Mouse (Mus musculus) stomach, embryonic 15.5 days (tissue): ENCODE results near the gene Anxa6. TPM values are rescaled to one million over a fixed set of nuclear protein-coding genes. Genes with fewer than 3 reads are reported as not detected.
"Not testable (repeated sequence)": the region's sequence is repeated elsewhere in the genome, so short reads cannot be mapped to it uniquely, and the experiment has no call there.

Experiments
- ATAC-seq: fragments of 200-750 bp; cut with Nextera tagmentation; 2 replicates; pipeline ENCODE4 v1.8.0; 2017; ENCODE audit warnings: low read depth, moderate number of reproducible peaks, moderate TSS enrichment; ENCODE audit not compliant: insufficient read depth, low FRiP score
- H3K27ac ChIP-seq: fragments of 300-500 bp; sonication (generic); 2 replicates; pipeline ENCODE4 v1.5.1; 2015; ENCODE audit warnings: mild to moderate bottlenecking, inconsistent platforms
- H3K27me3 ChIP-seq: fragments of 300-500 bp; sonication (generic); replicated peaks from 2 replicates; pipeline ENCODE4 v1.6.1; 2015; ENCODE audit warnings: inconsistent platforms
- H3K36me3 ChIP-seq: fragments of 300-500 bp; sonication (generic); 2 replicates; pipeline ENCODE4 v1.6.1; 2015; ENCODE audit warnings: inconsistent platforms
- H3K4me1 ChIP-seq: fragments of 300-500 bp; sonication (generic); 2 replicates; pipeline ENCODE4 v1.6.1; 2015; ENCODE audit warnings: inconsistent platforms
- H3K4me2 ChIP-seq: fragments of 300-500 bp; sonication (generic); 2 replicates; pipeline ENCODE4 v1.6.1; 2015; ENCODE audit warnings: mild to moderate bottlenecking, inconsistent platforms
- H3K4me3 ChIP-seq: fragments of 300-500 bp; sonication (generic); replicated peaks from 2 replicates; pipeline ENCODE4 v1.5.1; 2015; ENCODE audit warnings: inconsistent platforms
- H3K9ac ChIP-seq: fragments of 300-500 bp; sonication (generic); 2 replicates; pipeline ENCODE4 v1.6.1; 2015; ENCODE audit warnings: inconsistent platforms
- H3K9me3 ChIP-seq: fragments of 300-500 bp; sonication (generic); 2 replicates; pipeline ENCODE4 v1.6.1; 2016; ENCODE audit warnings: inconsistent platforms
- WGBS: fragments of 180-500 bp; shearing (Covaris S2); methylation state at CpG from one replicate; pipeline ENCODE4 v1.1.7; 2015; 5-methylcytosine and 5-hydroxymethylcytosine counted together
- polyA plus RNA-seq: library from polyadenylated mRNA; unstranded; fragments of >200 nt; fragmentation: Nextera tagmentation; extraction: Ambion mirVana; gene quantifications from 2 replicates; pipeline ENCODE4 v1.2.1, GENCODE M21; 2015

The Anxa6 gene
- polyA plus RNA-seq, 1 experiment from 2014 or later: 307 TPM

DNA sequence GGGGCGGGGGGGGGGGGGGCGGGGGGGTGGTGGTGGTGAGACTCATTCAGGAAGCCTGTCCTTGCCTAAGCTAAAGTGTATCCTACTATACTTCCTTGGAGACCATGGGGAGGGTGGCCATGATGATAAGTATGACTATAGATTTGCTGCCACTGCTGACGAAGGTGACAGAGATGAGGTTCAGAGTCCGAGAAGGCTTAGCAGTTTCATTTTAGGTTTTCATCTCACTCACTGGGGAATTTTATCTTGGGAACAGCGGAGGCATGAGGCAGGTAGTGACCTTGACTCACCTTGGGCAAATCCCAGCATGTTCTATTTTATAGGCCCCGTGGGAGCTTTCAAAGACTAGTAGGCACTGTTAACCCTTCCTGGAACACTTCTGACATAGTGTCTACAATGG is 60.5 kb downstream of the Anxa6 start:
- no peak overlapping the region for H3K9ac ChIP-seq
- no peaks in the 10 kb centered on the region for H3K9me3 ChIP-seq
- H3K4me3 ChIP-seq: no peak overlapping the region
- H3K27ac ChIP-seq: peak overlapping the region; percentile 61; the same call in 1 of the 2 replicates
- H3K36me3 ChIP-seq: peaks cover 1% of the 10 kb centered on the region; the same call in 1 of the 2 replicates
- H3K27me3 ChIP-seq: no peaks in the 10 kb centered on the region
- WGBS: 61% methylated on average over 6 of the region's 6 CpGs
- no peak overlapping the region for H3K4me2 ChIP-seq
- peaks cover 18% of the 10 kb centered on the region for H3K4me1 ChIP-seq
- no peak for ATAC-seq

- Histone ChIP-seq H3K27ac (no peak overlapping the region), H3K36me3 (no peaks in the 10 kb centered on the region), H3K4me2 (0 out of 2 replicates have a peak overlapping the region, but pooled peaks have one; percentile 5), H3K9ac (no peak overlapping the region), H3K9me3 (no peaks in the 10 kb centered on the region), H3K4me3 (no peak overlapping the region), H3K4me1 (peaks cover 15% of the 10 kb centered on the region), H3K27me3 (no peaks in the 10 kb centered on the region)
- 30% methylated on average over 4 of the region's 4 CpGs for WGBS
- no peak for ATAC-seq
Measured at GRCm38 (mm10) chr11:54972049-54972723, 61.1 kb downstream of the Anxa6 start.

DNA sequence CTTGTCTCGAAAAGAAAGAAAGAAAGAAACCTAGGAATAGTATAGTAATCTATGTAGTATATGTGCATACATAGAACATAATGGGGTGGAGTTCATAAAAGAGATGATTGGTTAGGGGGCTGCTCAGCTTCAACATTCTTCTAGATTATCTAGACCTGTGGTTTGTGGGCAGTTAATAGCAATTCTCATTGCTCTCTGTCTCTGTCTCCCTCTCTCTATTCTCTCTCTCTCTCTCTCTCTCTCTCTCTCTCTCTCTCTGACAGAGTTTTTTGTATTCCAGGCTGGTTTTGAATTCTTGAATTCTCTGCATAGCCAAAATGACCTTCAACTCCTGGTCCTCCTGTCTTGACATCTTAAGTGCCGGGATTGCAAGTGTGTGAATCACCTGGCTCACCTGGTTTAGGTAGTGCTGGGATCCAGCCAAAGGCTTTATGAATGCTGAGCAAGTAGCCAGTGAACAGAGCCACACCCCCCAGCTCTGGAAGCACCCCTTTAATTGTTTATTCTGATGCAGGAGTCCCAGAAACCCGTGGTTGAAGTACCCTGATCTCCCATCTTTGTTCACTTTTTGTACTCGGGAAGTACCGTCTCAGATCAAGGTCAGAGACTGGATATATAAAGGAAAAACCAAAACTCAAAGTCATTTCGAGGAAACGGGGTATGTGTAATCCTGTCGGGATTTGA is 61.7 kb downstream of the Anxa6 start:
- WGBS: 56% methylated on average over 8 of the region's 8 CpGs
- no peak overlapping the region for H3K27ac ChIP-seq
- H3K4me3 ChIP-seq: no peak overlapping the region
- no peak overlapping the region for H3K4me2 ChIP-seq
- no peaks in the 10 kb centered on the region for H3K27me3 ChIP-seq
- no peak overlapping the region for H3K9ac ChIP-seq
- no peaks in the 10 kb centered on the region for H3K36me3 ChIP-seq
- H3K4me1 ChIP-seq: peaks cover 15% of the 10 kb centered on the region
- H3K9me3 ChIP-seq: no peaks in the 10 kb centered on the region
- ATAC-seq: no peak

DNA sequence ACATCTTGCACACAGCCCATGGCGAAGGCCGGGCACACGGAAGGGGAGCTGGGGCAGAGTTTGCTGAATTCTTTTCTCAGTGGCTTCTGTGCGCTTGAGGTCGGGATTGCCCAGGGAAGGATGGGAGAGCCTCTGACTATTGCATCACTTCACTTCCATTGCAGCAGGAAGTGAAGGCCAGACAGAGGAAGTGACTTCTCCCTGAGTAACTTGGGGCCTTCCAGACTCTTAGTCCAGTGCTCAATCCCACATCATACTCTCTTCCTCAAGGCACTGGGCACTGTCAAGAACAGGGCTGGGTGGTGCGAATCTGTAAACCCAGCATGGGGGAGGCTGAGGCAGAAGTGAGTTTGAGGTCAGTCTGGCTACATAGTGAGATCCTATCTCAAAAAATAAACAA is 68.0 kb downstream of the Anxa6 start:
- Histone ChIP-seq H3K27me3 (no peaks in the 10 kb centered on the region), H3K36me3 (no peaks in the 10 kb centered on the region), H3K4me2 (no peak overlapping the region), H3K9ac (no peak overlapping the region), H3K9me3 (no peaks in the 10 kb centered on the region), H3K4me3 (no peak overlapping the region), H3K4me1 (peaks cover 17% of the 10 kb centered on the region), H3K27ac (no peak overlapping the region)
- 79% methylated on average over 6 of the region's 6 CpGs for WGBS
- no peak for ATAC-seq

DNA sequence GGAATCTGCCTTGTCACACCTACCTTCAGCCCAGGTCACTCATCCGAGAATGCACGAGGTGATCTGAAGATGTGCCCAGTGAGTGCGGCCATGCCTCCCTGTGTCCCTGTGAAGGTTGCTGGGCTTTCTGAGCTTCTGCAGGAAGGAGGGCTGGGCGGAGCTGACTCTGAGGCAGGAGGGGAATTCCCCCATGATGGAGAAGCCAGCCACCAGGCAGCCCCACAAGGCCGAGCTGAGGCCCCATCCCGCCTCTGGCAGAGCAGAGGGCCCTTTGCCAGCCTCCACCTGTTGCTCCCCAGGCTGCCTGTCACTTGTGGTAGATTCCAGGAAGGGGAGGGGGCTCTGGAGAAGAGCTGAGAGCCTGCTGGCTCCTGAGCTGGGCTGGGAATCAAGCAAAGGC is 70.4 kb downstream of the Anxa6 start, which contains the start of gene Tnip1:
Tnip1 (minus strand) TSS at position 108 of the 400 bp plus-strand sequence.
- Histone ChIP-seq H3K9ac (no peak within 1 kb of the TSS), H3K27me3 (no peaks in the 10 kb centered on the region), H3K4me2 (peak within 1 kb of the TSS; percentile 41), H3K4me1 (peaks cover 19% of the 10 kb centered on the region), H3K4me3 (peak within 1 kb of the TSS; percentile 9), H3K36me3 (no peaks in the 10 kb centered on the region), H3K9me3 (no peaks in the 10 kb centered on the region), H3K27ac (peak within 1 kb of the TSS; percentile 53; the same call in 1 of the 2 replicates)
- ATAC-seq: peak; percentile 34; the same call in 1 of the 2 replicates
- 21% methylated on average over 6 of the region's 6 CpGs for WGBS

GRCm38 (mm10) chr11:54961921-54962320 is 71.3 kb downstream of the Anxa6 start:
- Histone ChIP-seq H3K4me3 (no peak overlapping the region; the same call in 1 of the 2 replicates), H3K36me3 (no peaks in the 10 kb centered on the region), H3K4me2 (peak overlapping the region; percentile 41), H3K27me3 (no peaks in the 10 kb centered on the region), H3K27ac (peak overlapping the region; percentile 48; the same call in 1 of the 2 replicates), H3K4me1 (peaks cover 19% of the 10 kb centered on the region), H3K9me3 (no peaks in the 10 kb centered on the region), H3K9ac (no peak overlapping the region)
- no peak for ATAC-seq
- WGBS: 48% methylated on average over 3 of the region's 3 CpGs

- H3K4me2 ChIP-seq: peak overlapping the region; percentile 41
- no peaks in the 10 kb centered on the region for H3K9me3 ChIP-seq
- H3K9ac ChIP-seq: no peak overlapping the region
- WGBS: 72% methylated on average over 6 of the region's 6 CpGs
- peaks cover 19% of the 10 kb centered on the region for H3K4me1 ChIP-seq
- H3K36me3 ChIP-seq: no peaks in the 10 kb centered on the region
- H3K27ac ChIP-seq: peak overlapping the region; percentile 48; the same call in 1 of the 2 replicates
- no peaks in the 10 kb centered on the region for H3K27me3 ChIP-seq
- ATAC-seq: no peak
- H3K4me3 ChIP-seq: no peak overlapping the region
Measured at GRCm38 (mm10) chr11:54961164-54961850, 71.9 kb downstream of the Anxa6 start.

DNA sequence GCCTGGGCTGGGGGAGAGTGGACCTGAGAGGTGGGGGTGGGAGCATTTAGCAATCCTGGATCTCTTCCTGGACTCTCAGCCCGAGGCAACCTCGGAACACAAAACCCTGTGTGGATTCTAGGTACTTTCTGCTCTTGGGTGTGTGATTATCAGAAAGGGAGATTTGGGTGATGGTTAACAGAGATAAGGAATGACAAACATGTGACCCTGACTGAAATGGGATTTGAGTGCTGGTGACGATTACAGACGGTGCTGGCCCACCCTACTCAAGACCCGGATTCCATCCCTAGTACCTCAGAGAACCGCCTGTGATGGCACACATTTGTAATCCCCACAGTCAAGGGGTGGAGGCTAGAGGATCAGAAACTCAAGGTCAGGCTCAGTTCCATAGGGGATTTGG is 73.0 kb downstream of the Anxa6 start:
- H3K27ac ChIP-seq: no peak overlapping the region
- ATAC-seq: no peak
- WGBS: 82% methylated on average over 6 of the region's 6 CpGs
- H3K4me3 ChIP-seq: no peak overlapping the region
- H3K4me2 ChIP-seq: no peak overlapping the region
- H3K9me3 ChIP-seq: no peaks in the 10 kb centered on the region
- H3K4me1 ChIP-seq: peaks cover 19% of the 10 kb centered on the region
- H3K27me3 ChIP-seq: no peaks in the 10 kb centered on the region
- no peaks in the 10 kb centered on the region for H3K36me3 ChIP-seq
- no peak overlapping the region for H3K9ac ChIP-seq

GRCm38 (mm10) chr11:54958571-54959073 is 74.6 kb downstream of the Anxa6 start:
- peaks cover 27% of the 10 kb centered on the region for H3K4me1 ChIP-seq
- no peak for ATAC-seq
- peak overlapping the region; percentile 52 for H3K27ac ChIP-seq
- no peaks in the 10 kb centered on the region for H3K36me3 ChIP-seq
- no peak overlapping the region for H3K4me3 ChIP-seq
- no peaks in the 10 kb centered on the region for H3K9me3 ChIP-seq
- 30% methylated on average over 3 of the region's 3 CpGs for WGBS
- no peak overlapping the region for H3K9ac ChIP-seq
- 0 out of 2 replicates have a peak overlapping the region, but pooled peaks have one; percentile 3 for H3K4me2 ChIP-seq
- no peaks in the 10 kb centered on the region for H3K27me3 ChIP-seq

DNA sequence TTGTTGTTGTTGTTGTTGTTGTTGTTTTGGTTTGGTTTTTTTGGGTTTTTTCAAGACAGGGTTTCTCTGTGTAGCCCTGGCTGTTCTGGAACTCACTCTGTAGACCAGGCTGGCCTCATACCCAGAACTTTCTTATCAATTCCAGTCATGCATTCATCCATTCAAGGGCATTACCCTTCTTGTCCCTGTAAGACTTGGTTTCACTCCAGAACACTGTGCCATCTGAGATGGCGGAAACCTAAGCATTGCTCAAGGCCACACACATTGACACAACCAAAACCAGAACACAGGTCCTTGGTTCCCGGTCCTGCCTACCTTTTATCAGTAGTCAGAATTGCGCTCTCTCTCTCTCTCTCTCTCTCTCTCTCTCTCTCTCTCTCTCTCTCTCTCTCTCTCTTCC is 75.5 kb downstream of the Anxa6 start:
- peaks cover 21% of the 10 kb centered on the region for H3K4me1 ChIP-seq
- not testable (repeated sequence) for H3K4me2 ChIP-seq, H3K27ac ChIP-seq, H3K9ac ChIP-seq, H3K4me3 ChIP-seq, H3K27me3 ChIP-seq, ATAC-seq, H3K9me3 ChIP-seq, H3K36me3 ChIP-seq
- 89% methylated on average over 3 of the region's 3 CpGs for WGBS

DNA sequence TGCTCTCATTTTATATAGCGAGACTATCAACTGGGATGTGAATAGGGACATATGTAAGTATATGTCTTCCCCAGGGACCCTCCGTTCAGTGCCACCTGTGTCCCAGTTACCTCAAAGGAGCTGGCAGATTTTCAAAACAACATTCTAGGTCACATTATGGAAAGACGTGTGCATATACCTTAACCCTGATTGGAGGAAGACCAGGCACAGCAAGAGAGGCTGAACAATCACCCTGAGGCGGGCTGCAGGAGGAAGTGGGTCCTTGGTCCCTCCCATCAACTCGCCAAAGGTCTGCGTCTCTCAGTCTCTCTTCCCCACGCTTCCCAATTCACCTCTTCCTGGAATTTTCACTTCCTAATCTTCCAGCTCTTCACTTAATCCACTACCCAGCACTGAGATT is 76.3 kb downstream of the Anxa6 start:
- Histone ChIP-seq H3K27me3 (no peaks in the 10 kb centered on the region), H3K4me3 (no peak overlapping the region), H3K9me3 (no peaks in the 10 kb centered on the region), H3K9ac (no peak overlapping the region), H3K4me2 (no peak overlapping the region), H3K4me1 (peaks cover 15% of the 10 kb centered on the region), H3K27ac (no peak overlapping the region), H3K36me3 (no peaks in the 10 kb centered on the region)
- WGBS: 61% methylated on average over 7 of the region's 7 CpGs
- ATAC-seq: no peak
